Mouse (Mus musculus): Measurements from ENCODE around the gene Gas2l2.

- TF ChIP-seq POLR2A (IDR thresholded peaks at IDR 0.05; ENCODE audit: low read depth, low read length) (no peak), CTCF (IDR thresholded peaks at IDR 0.05; ENCODE audit: extremely low read depth, insufficient read depth, insufficient read length, insufficient replicate concordance) (no peak)
Observed at GRCm38 (mm10) chr11:83397626-83398025, 31.6 kb downstream of the Gas2l2 start.

All from spleen, adult 2 months (tissue).